Mouse (Mus musculus): ENCODE data around the gene Gm17334. TPM values are rescaled to one million over a fixed set of nuclear protein-coding genes. Genes with fewer than 3 reads are reported as not detected.
A peak's percentile ranks its signal among the peaks of the same experiment; 100 is the strongest.

Gm17334 gene
- polyA plus RNA-seq, 1 experiment from 2014 or later = 0.23 TPM

DNA sequence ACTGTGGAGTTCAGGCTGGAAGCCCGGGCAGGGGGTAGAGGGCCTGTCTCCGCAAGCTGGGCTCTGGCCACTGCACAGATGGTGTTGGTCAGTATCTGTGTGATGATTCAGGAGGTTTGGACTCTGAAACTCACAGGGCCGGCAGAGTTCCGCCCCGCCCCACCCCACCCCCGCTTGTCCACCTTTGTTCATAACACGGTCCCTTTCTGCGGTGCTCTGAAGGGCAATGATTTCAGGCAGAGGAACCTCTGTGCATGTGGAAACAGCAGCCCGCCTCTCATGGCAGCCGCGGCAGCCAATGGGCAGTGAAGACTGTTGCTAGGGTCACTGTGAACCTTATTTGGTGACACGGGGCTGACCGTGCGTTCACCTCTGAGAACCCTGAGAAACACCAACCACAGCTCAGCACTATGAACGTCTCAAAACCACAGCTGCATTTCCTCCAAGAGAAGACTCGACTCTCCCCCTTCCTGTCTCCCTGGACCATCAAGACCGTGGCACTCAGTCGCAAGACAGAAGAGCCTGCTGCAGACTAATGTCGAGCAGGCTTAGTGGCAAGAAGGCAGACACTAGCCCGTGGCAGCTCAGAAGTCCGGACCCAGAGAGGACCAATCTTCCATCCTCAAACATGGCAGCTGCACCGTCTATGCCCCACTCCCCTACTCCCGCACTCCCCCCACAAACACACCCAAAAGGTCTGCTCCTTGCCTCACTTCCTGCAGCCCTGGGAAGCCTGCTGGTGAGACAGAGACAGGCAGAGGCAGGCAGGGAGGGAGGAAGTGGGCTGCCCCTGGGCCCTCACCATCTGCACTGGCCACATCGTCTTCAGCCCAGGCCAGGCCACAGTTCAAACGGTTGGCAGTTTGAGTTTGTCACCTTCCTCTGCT lies 21.9 kb upstream of the Gm17334 start:
- H3K4me1 ChIP-seq (ENCODE audit: insufficient read depth) = peaks cover 49% of the 10 kb centered on the region
- DNase-seq (peak; percentile 80), ATAC-seq (peak; percentile 86)
- H3K4me3 ChIP-seq (ENCODE audit: low read depth, low read length) = peak overlapping the region; percentile 6; the same call in 1 of the 2 replicates
- H3K9me3 ChIP-seq (ENCODE audit: low read length) = no peaks in the 10 kb centered on the region
- 5% methylated on average over 25 of the region's 25 CpGs for WGBS (ENCODE audit: insufficient replicate concordance)
- peak overlapping the region; percentile 98 for H3K27ac ChIP-seq (ENCODE audit: low read depth)
- H3K9ac ChIP-seq (replicated peaks) = peak overlapping the region; percentile 27
- H3K27me3 ChIP-seq (ENCODE audit: insufficient read depth, low read length) = no peaks in the 10 kb centered on the region
- H3K4me2 ChIP-seq (ENCODE audit: low read depth, low read length) = peak overlapping the region; percentile 61
- H3K36me3 ChIP-seq (replicated peaks; ENCODE audit: insufficient read depth, low read length) = no peaks in the 10 kb centered on the region
- TF ChIP-seq EP300 (IDR thresholded peaks at IDR 0.05; ENCODE audit: low read depth) = peak; percentile 17; the same call in 1 of the 2 replicates
- peak; percentile 44 for TF ChIP-seq CTCF (IDR thresholded peaks at IDR 0.05; ENCODE audit: low read depth)

DNA sequence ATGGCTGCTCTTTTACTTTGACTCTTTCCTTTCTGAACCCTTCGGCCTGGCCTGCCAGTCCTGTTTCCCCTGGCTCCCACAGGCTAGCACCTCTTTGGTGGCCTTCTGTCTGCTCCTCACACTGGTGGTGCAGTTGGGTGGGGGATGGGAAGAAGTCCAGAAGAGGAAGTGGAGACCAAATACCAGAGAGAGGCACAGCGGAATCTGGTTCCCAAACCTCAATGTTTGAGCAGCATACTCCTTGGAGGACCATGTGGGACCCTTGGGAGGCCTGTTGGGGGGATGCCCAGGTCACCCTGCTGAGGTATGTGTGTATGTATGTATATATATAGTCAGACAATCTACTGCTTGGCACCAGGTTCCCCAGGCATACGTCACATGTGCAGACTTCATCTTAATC lies 21.0 kb upstream of the Gm17334 start:
- Histone ChIP-seq H3K4me3 (ENCODE audit: low read depth, low read length) (no peak overlapping the region), H3K4me2 (ENCODE audit: low read depth, low read length) (0 out of 2 replicates have a peak overlapping the region, but pooled peaks have one; percentile 61), H3K27me3 (ENCODE audit: insufficient read depth, low read length) (no peaks in the 10 kb centered on the region), H3K4me1 (ENCODE audit: insufficient read depth) (peaks cover 57% of the 10 kb centered on the region), H3K9me3 (ENCODE audit: low read length) (no peaks in the 10 kb centered on the region), H3K27ac (ENCODE audit: low read depth) (peak overlapping the region; percentile 98), H3K36me3 (replicated peaks; ENCODE audit: insufficient read depth, low read length) (no peaks in the 10 kb centered on the region), H3K9ac (replicated peaks) (no peak overlapping the region)
- TF ChIP-seq EP300 (IDR thresholded peaks at IDR 0.05; ENCODE audit: low read depth) = no peak
- no peak for TF ChIP-seq CTCF (IDR thresholded peaks at IDR 0.05; ENCODE audit: low read depth)
- DNase-seq = peak; percentile 43
- 30% methylated on average over 3 of the region's 3 CpGs for WGBS (ENCODE audit: insufficient replicate concordance)
- ATAC-seq = no peak

DNA sequence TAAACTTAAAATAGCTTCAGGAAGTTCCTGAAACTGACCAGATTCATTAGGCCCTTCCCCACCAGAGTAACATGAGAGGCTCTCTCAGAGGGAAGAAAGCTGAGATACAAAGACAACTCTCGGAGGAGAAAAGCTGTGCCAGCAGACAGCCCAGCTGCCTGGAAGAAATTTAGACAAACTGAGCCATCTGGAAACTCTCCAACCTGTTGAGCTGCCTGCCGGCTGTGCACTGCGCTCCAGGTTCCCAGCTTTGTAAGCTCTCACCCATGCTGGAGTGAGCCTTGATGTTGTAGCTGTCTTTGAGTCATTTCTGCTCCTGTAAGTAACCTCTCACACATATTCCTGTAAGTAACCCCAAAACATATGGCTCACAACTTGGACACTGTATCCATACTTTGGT lies 20.0 kb upstream of the Gm17334 start:
- H3K4me3 ChIP-seq (ENCODE audit: low read depth, low read length) = no peak overlapping the region
- no peak overlapping the region for H3K4me2 ChIP-seq (ENCODE audit: low read depth, low read length)
- H3K27ac ChIP-seq (ENCODE audit: low read depth) = peak overlapping the region; percentile 98
- peaks cover 60% of the 10 kb centered on the region for H3K4me1 ChIP-seq (ENCODE audit: insufficient read depth)
- 88% methylated on average over 3 of the region's 3 CpGs for WGBS (ENCODE audit: insufficient replicate concordance)
- no peaks in the 10 kb centered on the region for H3K27me3 ChIP-seq (ENCODE audit: insufficient read depth, low read length)
- no peak for ATAC-seq
- DNase-seq = no peak
- H3K9me3 ChIP-seq (ENCODE audit: low read length) = no peaks in the 10 kb centered on the region
- TF ChIP-seq CTCF (IDR thresholded peaks at IDR 0.05; ENCODE audit: low read depth) (no peak), EP300 (IDR thresholded peaks at IDR 0.05; ENCODE audit: low read depth) (no peak)
- H3K9ac ChIP-seq (replicated peaks) = no peak overlapping the region
- H3K36me3 ChIP-seq (replicated peaks; ENCODE audit: insufficient read depth, low read length) = no peaks in the 10 kb centered on the region

DNA sequence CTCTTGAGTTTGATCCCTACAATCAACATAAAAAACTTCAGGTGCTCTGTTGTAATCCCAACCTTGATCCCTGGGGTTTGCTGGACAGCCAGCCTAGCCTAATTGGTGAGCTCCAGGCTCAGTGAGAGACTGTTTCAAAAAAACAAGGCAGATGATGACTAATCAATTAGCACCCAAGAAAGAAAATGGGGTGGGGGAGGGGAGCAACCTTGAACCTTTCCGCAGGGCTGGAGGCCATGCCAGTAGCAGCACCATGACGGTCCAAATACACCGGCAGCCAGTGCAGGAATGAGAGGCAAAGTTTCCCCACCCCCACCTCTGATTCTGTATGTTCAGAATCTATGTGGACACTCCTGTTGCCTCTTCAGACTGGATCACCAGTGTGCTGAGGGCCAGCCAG lies 16.3 kb upstream of the Gm17334 start:
- H3K4me1 ChIP-seq (ENCODE audit: insufficient read depth) = peaks cover 39% of the 10 kb centered on the region
- 64% methylated on average over 3 of the region's 3 CpGs for WGBS (ENCODE audit: insufficient replicate concordance)
- no peaks in the 10 kb centered on the region for H3K9me3 ChIP-seq (ENCODE audit: low read length)
- no peak for TF ChIP-seq CTCF (IDR thresholded peaks at IDR 0.05; ENCODE audit: low read depth)
- no peak; the same call in 1 of the 2 replicates for TF ChIP-seq EP300 (IDR thresholded peaks at IDR 0.05; ENCODE audit: low read depth)
- DNase-seq = peak; percentile 31
- H3K4me3 ChIP-seq (ENCODE audit: low read depth, low read length) = no peak overlapping the region
- no peaks in the 10 kb centered on the region for H3K27me3 ChIP-seq (ENCODE audit: insufficient read depth, low read length)
- ATAC-seq = peak; percentile 38
- H3K4me2 ChIP-seq (ENCODE audit: low read depth, low read length) = no peak overlapping the region
- H3K27ac ChIP-seq (ENCODE audit: low read depth) = peak overlapping the region; percentile 49; the same call in 1 of the 2 replicates
- H3K36me3 ChIP-seq (replicated peaks; ENCODE audit: insufficient read depth, low read length) = no peaks in the 10 kb centered on the region
- no peak overlapping the region for H3K9ac ChIP-seq (replicated peaks)

- no peak for TF ChIP-seq EP300 (IDR thresholded peaks at IDR 0.05; ENCODE audit: low read depth)
- no peak for TF ChIP-seq CTCF (IDR thresholded peaks at IDR 0.05; ENCODE audit: low read depth)
- Histone ChIP-seq H3K27me3 (ENCODE audit: insufficient read depth, low read length) (no peaks in the 10 kb centered on the region), H3K9me3 (ENCODE audit: low read length) (no peaks in the 10 kb centered on the region), H3K36me3 (replicated peaks; ENCODE audit: insufficient read depth, low read length) (no peaks in the 10 kb centered on the region), H3K4me3 (ENCODE audit: low read depth, low read length) (no peak overlapping the region), H3K4me1 (ENCODE audit: insufficient read depth) (peaks cover 31% of the 10 kb centered on the region), H3K9ac (replicated peaks) (no peak overlapping the region), H3K4me2 (ENCODE audit: low read depth, low read length) (no peak overlapping the region), H3K27ac (ENCODE audit: low read depth) (no peak overlapping the region)
- WGBS (ENCODE audit: insufficient replicate concordance) = 75% methylated on average over 7 of the region's 8 CpGs
- ATAC-seq (no peak), DNase-seq (no peak)
Measured at GRCm38 (mm10) chr11:53788196-53788595, 15.2 kb upstream of the Gm17334 start.

Measured in liver, postnatal 0 days (tissue).